In the genomic region with DNA sequence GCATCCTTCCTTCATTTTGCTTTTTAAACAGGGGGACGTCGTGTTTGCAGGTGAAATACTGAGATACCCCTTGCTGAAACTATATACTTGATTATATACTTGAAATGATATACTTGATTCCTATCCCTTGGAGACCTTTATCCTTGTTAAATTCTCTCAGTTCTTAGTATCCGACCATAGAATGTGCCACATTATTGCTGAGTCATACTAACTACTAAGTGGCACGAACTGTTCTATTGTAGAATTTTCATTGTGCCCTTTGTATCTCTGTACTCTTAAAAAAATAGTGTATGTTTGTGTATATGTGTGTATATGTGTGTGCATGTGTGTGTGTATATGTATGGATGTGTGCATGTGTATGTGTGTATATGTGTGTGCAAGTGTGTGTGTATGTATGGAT, we compare ENCODE assay signal across 30 mouse cellular contexts. TPM values are rescaled to one million over a fixed set of nuclear protein-coding genes. Genes with fewer than 3 reads are reported as not detected.
DNase-seq lines count a peak whose midpoint lies in the region; ATAC-seq and TF ChIP-seq lines count a peak whose summit lies in the region.
"Had no signal": no experiment of that assay in that cellular context is flagged by ENCODE, and none has a peak within 500 bp of the region (broad histone marks: within the 10 kb centered on the region; RNA-seq: fewer than 3 reads in every experiment).

No protein-coding gene starts in this region.

- 0 out of 2 replicates have a peak overlapping the region, but pooled peaks have one; percentile 47 for H3K27ac ChIP-seq in liver, embryonic 13.5 days
- no peak overlapping the region for H3K27ac ChIP-seq in liver, postnatal 0 days (ENCODE audit: low read depth)
- H3K27ac ChIP-seq in CH12.LX (ENCODE audit: insufficient read depth, low read depth), result no peak overlapping the region
- H3K27ac ChIP-seq: embryonic facial prominence, embryonic 12.5 days; heart, embryonic 10.5 days; hindbrain, embryonic 13.5 days; limb, embryonic 12.5 days; midbrain, embryonic 12.5 days; neural tube, embryonic 13.5 days had no signal

- WGBS in liver, embryonic 13.5 days (ENCODE audit: insufficient replicate concordance), result 59% methylated on average over 4 of the region's 4 CpGs
- 65% methylated on average over 4 of the region's 4 CpGs for WGBS in liver, postnatal 0 days (ENCODE audit: insufficient replicate concordance)

- no peak overlapping the region for H3K4me2 ChIP-seq in liver, embryonic 13.5 days
- no peak overlapping the region for H3K4me2 ChIP-seq in liver, postnatal 0 days (ENCODE audit: low read depth, low read length)
- H3K4me2 ChIP-seq in CH12.LX (ENCODE audit: insufficient read depth, low read depth, poor library complexity, severe bottlenecking), result no peak overlapping the region
- H3K4me2 ChIP-seq: embryonic facial prominence, embryonic 12.5 days; hindbrain, embryonic 13.5 days; limb, embryonic 12.5 days; midbrain, embryonic 12.5 days; neural tube, embryonic 13.5 days had no signal

- H3K4me3 ChIP-seq in liver, embryonic 13.5 days (replicated peaks), result no peak overlapping the region
- H3K4me3 ChIP-seq in liver, postnatal 0 days (ENCODE audit: low read depth, low read length), result no peak overlapping the region
- H3K4me3 ChIP-seq in CH12.LX (replicated peaks in 1 of 3; ENCODE audit: low read depth in 2 of 3, low read length in 2 of 3, poor library complexity in 1 of 3), result no peak overlapping the region
- H3K4me3 ChIP-seq: embryonic facial prominence, embryonic 12.5 days; heart, embryonic 10.5 days; hindbrain, embryonic 13.5 days; limb, embryonic 12.5 days; midbrain, embryonic 12.5 days; neural tube, embryonic 13.5 days had no signal

- peaks cover 19% of the 10 kb centered on the region for H3K36me3 ChIP-seq in liver, embryonic 13.5 days
- no peaks in the 10 kb centered on the region for H3K36me3 ChIP-seq in liver, postnatal 0 days (replicated peaks; ENCODE audit: insufficient read depth, low read length)
- H3K36me3 ChIP-seq in CH12.LX (replicated peaks in 1 of 2; ENCODE audit: control insufficient read depth in 1 of 2, insufficient read depth in 1 of 2, low read length in 1 of 2), result peaks cover 12 to 26% of the 10 kb centered on the region in 2 experiments
- H3K36me3 ChIP-seq: embryonic facial prominence, embryonic 12.5 days; midbrain, embryonic 12.5 days had no signal

- H3K27me3 ChIP-seq in liver, embryonic 13.5 days, result no peaks in the 10 kb centered on the region
- no peaks in the 10 kb centered on the region for H3K27me3 ChIP-seq in liver, postnatal 0 days (ENCODE audit: insufficient read depth, low read length)
- no peaks in the 10 kb centered on the region for H3K27me3 ChIP-seq in CH12.LX (replicated peaks)
- H3K27me3 ChIP-seq: embryonic facial prominence, embryonic 12.5 days; hindbrain, embryonic 13.5 days; limb, embryonic 12.5 days; midbrain, embryonic 12.5 days; neural tube, embryonic 13.5 days; Patski had no signal

- no peak for TF ChIP-seq POLR2A in CH12.LX (IDR thresholded peaks at IDR 0.05; ENCODE audit: low read depth, low read length)

- in situ Hi-C loops in CH12.LX (cut with MboI; ENCODE audit: low pct_ligation_motif_present, low pct_unique_long_range_greater_than_20kb, low sequenced_read_pairs), result no loop called here

- dilution Hi-C loops in CH12.LX (cut with MboI; ENCODE audit: extremely low pct_ligation_motif_present, extremely low pct_unique_long_range_greater_than_20kb, low sequenced_read_pairs), result no loop called here

- 0 out of 2 replicates have a peak, but pooled peaks have one; percentile 22 for ATAC-seq in liver, embryonic 13.5 days (ENCODE audit: low read depth)
- no peak for ATAC-seq in liver, postnatal 0 days
- ATAC-seq in common myeloid progenitor, adult 5-6 weeks (replicated peaks; ENCODE audit: low read depth, poor library complexity, severe bottlenecking), result 0 out of 2 replicates have a peak, but pooled peaks have one; percentile 45
- peak; percentile 56 for ATAC-seq in megakaryocyte progenitor cell, adult 5-6 weeks (replicated peaks; ENCODE audit: poor library complexity)
- ATAC-seq: intestine, embryonic 16.5 days; lung, postnatal 0 days; Patski had no signal

- H3K4me1 ChIP-seq in liver, embryonic 13.5 days (replicated peaks), result peaks cover 70% of the 10 kb centered on the region
- H3K4me1 ChIP-seq in liver, postnatal 0 days (ENCODE audit: insufficient read depth), result peaks cover 23% of the 10 kb centered on the region
- H3K4me1 ChIP-seq in CH12.LX (ENCODE audit: control insufficient read depth in 1 of 2, insufficient read depth in 2 of 2), result peaks cover 3 to 57% of the 10 kb centered on the region in 2 experiments; a peak in 3 of 4 replicates

- TF ChIP-seq RAD21 in CH12.LX (IDR thresholded peaks at IDR 0.05; ENCODE audit: low read depth, low read length), result no peak

- no peak for TF ChIP-seq CTCF in liver, postnatal 0 days (IDR thresholded peaks at IDR 0.05; ENCODE audit: low read depth)
- no peak for TF ChIP-seq CTCF in CH12.LX (conservative IDR thresholded peaks at IDR 0.05 in 1 of 2, IDR thresholded peaks at IDR 0.05 in 1 of 2; ENCODE audit: low read depth in 2 of 2, low read length in 2 of 2)

- no peak overlapping the region for H3K9ac ChIP-seq in liver, embryonic 13.5 days
- no peak overlapping the region for H3K9ac ChIP-seq in liver, postnatal 0 days (replicated peaks)
- no peak overlapping the region for H3K9ac ChIP-seq in CH12.LX (ENCODE audit: insufficient read depth, low read depth)
- H3K9ac ChIP-seq: embryonic facial prominence, embryonic 12.5 days; hindbrain, embryonic 13.5 days; limb, embryonic 12.5 days; midbrain, embryonic 12.5 days; neural tube, embryonic 13.5 days had no signal

- TF ChIP-seq EP300 in liver, postnatal 0 days (IDR thresholded peaks at IDR 0.05; ENCODE audit: low read depth), result no peak
- no peak for TF ChIP-seq EP300 in CH12.LX (IDR thresholded peaks at IDR 0.05; ENCODE audit: low read length)

- no peaks in the 10 kb centered on the region for H3K9me3 ChIP-seq in liver, embryonic 13.5 days (replicated peaks)
- no peaks in the 10 kb centered on the region for H3K9me3 ChIP-seq in liver, postnatal 0 days (ENCODE audit: low read length)
- H3K9me3 ChIP-seq in CH12.LX (replicated peaks; ENCODE audit: low read length), result no peaks in the 10 kb centered on the region
- H3K9me3 ChIP-seq: embryonic facial prominence, embryonic 12.5 days; heart, embryonic 10.5 days; hindbrain, embryonic 13.5 days; limb, embryonic 12.5 days; midbrain, embryonic 12.5 days; neural tube, embryonic 13.5 days had no signal

- no peak for DNase-seq in liver, embryonic 13.5 days
- DNase-seq in liver, postnatal 0 days, result no peak
- no peak for DNase-seq in CH12.LX (ENCODE audit: extremely low read depth)
- DNase-seq in heart, adult 9 months (ENCODE audit: low spot score in 2 of 2), result no peak
- no peak for DNase-seq in right cerebral cortex, postnatal 4 days
- DNase-seq: adrenal gland, postnatal 10 days; B cell, adult 2 months; cerebellum, adult 8-10 months; cerebellum, postnatal 25 days; embryo, embryonic 11 days; gastrocnemius, postnatal 10 days; heart, postnatal 4 days; kidney, adult 8-10 months; kidney, postnatal 10 days; lung, adult 18-20 months; lung, postnatal 4 days; right cerebral cortex, postnatal 25 days; spleen, adult 18-20 months; thymus, postnatal 14 days had no signal

- H3K79me2 ChIP-seq in CH12.LX (replicated peaks; ENCODE audit: control insufficient read depth, extremely low read depth, insufficient read depth, poor library complexity, severe bottlenecking), result peaks cover 40% of the 10 kb centered on the region

TF ChIP-seq in CH12.LX, 34 proteins besides CTCF, POLR2A, EP300 and RAD21 (continues in another document):
- TF ChIP-seq MXI1 (IDR thresholded peaks at IDR 0.05; ENCODE audit: low read depth, low read length) (no peak), NELFE (IDR thresholded peaks at IDR 0.05; ENCODE audit: low read depth, low read length) (no peak), NRF1 (IDR thresholded peaks at IDR 0.05; ENCODE audit: low read depth, low read length) (no peak)

RNA-seq across cellular contexts. Expression of gene Prkaa1, which starts 12.7 kb away (rescaled TPM):
- 13.9 and 20.1 TPM in 2 replicates for polyA plus RNA-seq in liver, embryonic 13.5 days (2015; fragmentation: Nextera tagmentation; extraction: Ambion mirVana)
- polyA plus RNA-seq in liver, postnatal 0 days (2015; fragmentation: Nextera tagmentation; extraction: Ambion mirVana), result 6.8 and 7.2 TPM in 2 replicates
- total RNA-seq in CH12.LX (2012; rRNA removed) (12.6 and 13.1 TPM in 2 replicates), CH12.LX (2014; rRNA removed) (25.4 and 27.6 TPM in 2 replicates)
- polyA plus RNA-seq in CH12.LX (2012; ENCODE audit: insufficient read length, low read depth), result 19.4 and 21.2 TPM in 2 replicates
- total RNA-seq in common myeloid progenitor, adult 5-6 weeks (2017), result 31.5 and 39.9 TPM in 2 replicates
- 35.6 and 38.4 TPM in 2 replicates for total RNA-seq in megakaryocyte progenitor cell, adult 5-6 weeks (2015)
- 23.5 and 23.7 TPM in 2 replicates for total RNA-seq in megakaryocyte progenitor cell, adult 5-6 weeks (2017)

RNA-seq across cellular contexts. Expression of gene Ttc33, which starts 29.0 kb away (rescaled TPM):
- 16.8 and 21.9 TPM in 2 replicates for polyA plus RNA-seq in liver, embryonic 13.5 days (2015; fragmentation: Nextera tagmentation; extraction: Ambion mirVana)
- polyA plus RNA-seq in liver, postnatal 0 days (2015; fragmentation: Nextera tagmentation; extraction: Ambion mirVana), result 16.3 and 16.5 TPM in 2 replicates
- 24.5 and 24.6 TPM in 2 replicates for total RNA-seq in CH12.LX (2012; rRNA removed)
- total RNA-seq in CH12.LX (2014; rRNA removed), result 53.6 and 59.4 TPM in 2 replicates
- polyA plus RNA-seq in CH12.LX (2012; ENCODE audit: insufficient read length, low read depth), result 34.8 and 55.7 TPM in 2 replicates
- total RNA-seq in common myeloid progenitor, adult 5-6 weeks (2017), result 49.6 and 50.2 TPM in 2 replicates
- 29.4 and 38.4 TPM in 2 replicates for total RNA-seq in megakaryocyte progenitor cell, adult 5-6 weeks (2015)
- 43.1 and 54.2 TPM in 2 replicates for total RNA-seq in megakaryocyte progenitor cell, adult 5-6 weeks (2017)

RNA-seq across cellular contexts. Expression of gene Rpl37, which starts 39.9 kb away (rescaled TPM):
- polyA plus RNA-seq in liver, embryonic 13.5 days (2015; fragmentation: Nextera tagmentation; extraction: Ambion mirVana), result 482 and 499 TPM in 2 replicates
- polyA plus RNA-seq in liver, postnatal 0 days (2015; fragmentation: Nextera tagmentation; extraction: Ambion mirVana), result 412 and 430 TPM in 2 replicates
- total RNA-seq in CH12.LX (2012; rRNA removed) (1,567 and 1,787 TPM in 2 replicates), CH12.LX (2014; rRNA removed) (914 and 1,083 TPM in 2 replicates)
- polyA plus RNA-seq in CH12.LX (2012; ENCODE audit: insufficient read length, low read depth), result 646 and 928 TPM in 2 replicates
- 2,045 and 2,619 TPM in 2 replicates for total RNA-seq in common myeloid progenitor, adult 5-6 weeks (2017)
- 1,416 and 1,430 TPM in 2 replicates for total RNA-seq in megakaryocyte progenitor cell, adult 5-6 weeks (2015)
- 1,966 and 2,167 TPM in 2 replicates for total RNA-seq in megakaryocyte progenitor cell, adult 5-6 weeks (2017)

RNA-seq across cellular contexts. Expression of gene Card6, which starts 48.0 kb away (rescaled TPM):
- polyA plus RNA-seq in liver, embryonic 13.5 days (2015; fragmentation: Nextera tagmentation; extraction: Ambion mirVana), result 0.41 and 0.98 TPM in 2 replicates
- polyA plus RNA-seq in liver, postnatal 0 days (2015; fragmentation: Nextera tagmentation; extraction: Ambion mirVana), result 2.1 and 2.7 TPM in 2 replicates
- total RNA-seq in CH12.LX (2012; rRNA removed) (1.5 and 1.6 TPM in 2 replicates), CH12.LX (2014; rRNA removed) (1.3 and 1.9 TPM in 2 replicates)
- 3.7 and 3.9 TPM in 2 replicates for polyA plus RNA-seq in CH12.LX (2012; ENCODE audit: insufficient read length, low read depth)
- 0.41 and 0.68 TPM in 2 replicates for total RNA-seq in common myeloid progenitor, adult 5-6 weeks (2017)
- total RNA-seq in megakaryocyte progenitor cell, adult 5-6 weeks (2015), result 0.66 and 0.77 TPM in 2 replicates
- 0.04 and 0.41 TPM in 2 replicates for total RNA-seq in megakaryocyte progenitor cell, adult 5-6 weeks (2017)
